Mouse (Mus musculus): Measurements from ENCODE around the gene Zfp708. TPM values are rescaled to one million over a fixed set of nuclear protein-coding genes. Genes with fewer than 3 reads are reported as not detected.

Zfp708 gene
- polyA plus RNA-seq, 1 experiment from 2014 or later = 8.2 TPM

DNA sequence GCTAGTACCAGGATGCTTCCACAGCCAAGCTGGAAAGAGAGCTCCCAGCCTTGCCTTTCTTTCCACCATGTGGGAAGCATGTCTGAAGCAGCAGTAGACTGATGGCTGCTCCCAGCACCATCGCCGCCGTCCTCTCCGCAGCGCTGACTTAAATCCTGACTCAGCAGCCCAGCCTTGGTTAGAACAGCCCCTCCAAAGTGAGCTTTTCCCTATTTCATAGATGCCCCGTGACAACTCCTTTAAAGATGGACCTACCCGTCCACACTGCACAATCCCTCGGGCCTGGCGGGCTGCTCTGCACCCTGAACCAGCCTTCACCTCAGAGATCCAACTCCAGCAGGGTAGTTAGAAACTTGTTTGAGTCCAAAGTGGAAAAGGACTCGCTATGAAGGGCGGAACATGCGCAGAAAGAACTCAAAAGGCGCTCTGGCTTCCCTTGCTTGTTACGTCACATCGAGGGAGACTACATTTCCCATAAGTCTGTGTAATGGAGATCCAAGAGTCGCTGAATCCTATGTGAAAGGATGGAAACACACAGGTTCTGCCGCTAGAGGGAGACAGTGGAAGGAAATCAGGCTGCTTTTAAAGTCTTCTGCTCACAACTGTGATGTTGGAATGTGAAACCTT, 10.5 kb upstream of the Zfp708 start, which contains the start of gene Gm28557:
Gene Gm28557, minus strand, starts transcription at position 411 of the 627 bp plus-strand sequence.
- Histone ChIP-seq H3K27me3 (ENCODE audit: control insufficient read depth, insufficient read depth, low read length) (no peaks in the 10 kb centered on the region), H3K9ac (ENCODE audit: low read length) (peak within 1 kb of the TSS; percentile 71), H3K4me1 (ENCODE audit: control insufficient read depth, insufficient read depth, low read length) (no peaks in the 10 kb centered on the region), H3K27ac (ENCODE audit: low read depth, low read length) (no peak within 1 kb of the TSS), H3K36me3 (ENCODE audit: control insufficient read depth, insufficient read depth, low read length) (no peaks in the 10 kb centered on the region), H3K4me3 (ENCODE audit: low read depth, low read length) (peak within 1 kb of the TSS; percentile 59), H3K4me2 (ENCODE audit: low read depth) (peak within 1 kb of the TSS; percentile 73), H3K9me3 (ENCODE audit: control insufficient read depth, low read length) (no peaks in the 10 kb centered on the region)
- WGBS = 0% methylated on average over 17 of the region's 17 CpGs
- ATAC-seq (ENCODE audit: insufficient read depth, low FRiP score, low TSS enrichment) = peak; percentile 98
- DNase-seq (ENCODE audit: low spot score) = peak; percentile 85

GRCm38 (mm10) chr13:67107681-67108080, 9.9 kb upstream of the Zfp708 start:
- peak overlapping the region; percentile 71 for H3K9ac ChIP-seq (ENCODE audit: low read length)
- ATAC-seq (ENCODE audit: insufficient read depth, low FRiP score, low TSS enrichment) (no peak), DNase-seq (ENCODE audit: low spot score) (no peak)
- H3K4me1 ChIP-seq (ENCODE audit: control insufficient read depth, insufficient read depth, low read length) = no peaks in the 10 kb centered on the region
- peak overlapping the region; percentile 59 for H3K4me3 ChIP-seq (ENCODE audit: low read depth, low read length)
- no peak overlapping the region for H3K27ac ChIP-seq (ENCODE audit: low read depth, low read length)
- H3K36me3 ChIP-seq (ENCODE audit: control insufficient read depth, insufficient read depth, low read length) = no peaks in the 10 kb centered on the region
- WGBS = 65% methylated on average over 9 of the region's 9 CpGs
- no peaks in the 10 kb centered on the region for H3K27me3 ChIP-seq (ENCODE audit: control insufficient read depth, insufficient read depth, low read length)
- H3K9me3 ChIP-seq (ENCODE audit: control insufficient read depth, low read length) = no peaks in the 10 kb centered on the region
- H3K4me2 ChIP-seq (ENCODE audit: low read depth) = peak overlapping the region; percentile 73

DNA sequence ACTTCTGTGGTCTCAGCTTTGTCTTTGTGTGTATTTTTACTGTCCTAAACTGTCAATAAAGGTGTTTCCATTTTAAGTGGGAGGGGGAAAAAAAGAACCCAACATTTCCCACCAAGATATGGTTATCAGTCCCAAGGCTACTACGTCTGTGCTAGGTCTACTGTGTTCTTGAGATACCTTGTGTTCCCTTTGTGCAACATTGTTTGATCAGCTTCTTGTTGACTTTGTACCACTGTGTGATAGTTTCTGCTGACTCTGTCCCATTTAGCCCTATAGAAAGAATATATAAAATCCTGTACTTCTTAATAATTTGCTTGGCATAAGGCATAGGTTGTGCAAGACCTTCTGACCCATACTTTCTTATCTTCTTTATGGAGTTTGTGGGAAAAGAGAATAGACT, 7.6 kb downstream of the Zfp708 start:
- Histone ChIP-seq H3K9me3 (ENCODE audit: control insufficient read depth, low read length) (no peaks in the 10 kb centered on the region), H3K9ac (ENCODE audit: low read length) (no peak overlapping the region), H3K4me3 (ENCODE audit: low read depth, low read length) (no peak overlapping the region), H3K4me2 (ENCODE audit: low read depth) (no peak overlapping the region), H3K27ac (ENCODE audit: low read depth, low read length) (no peak overlapping the region), H3K36me3 (ENCODE audit: control insufficient read depth, insufficient read depth, low read length) (no peaks in the 10 kb centered on the region), H3K27me3 (ENCODE audit: control insufficient read depth, insufficient read depth, low read length) (no peaks in the 10 kb centered on the region), H3K4me1 (ENCODE audit: control insufficient read depth, insufficient read depth, low read length) (no peaks in the 10 kb centered on the region)
- no peak for ATAC-seq (ENCODE audit: insufficient read depth, low FRiP score, low TSS enrichment)
- no peak for DNase-seq (ENCODE audit: low spot score)
- WGBS = 97% methylated on average over 1 of the region's 1 CpGs

DNA sequence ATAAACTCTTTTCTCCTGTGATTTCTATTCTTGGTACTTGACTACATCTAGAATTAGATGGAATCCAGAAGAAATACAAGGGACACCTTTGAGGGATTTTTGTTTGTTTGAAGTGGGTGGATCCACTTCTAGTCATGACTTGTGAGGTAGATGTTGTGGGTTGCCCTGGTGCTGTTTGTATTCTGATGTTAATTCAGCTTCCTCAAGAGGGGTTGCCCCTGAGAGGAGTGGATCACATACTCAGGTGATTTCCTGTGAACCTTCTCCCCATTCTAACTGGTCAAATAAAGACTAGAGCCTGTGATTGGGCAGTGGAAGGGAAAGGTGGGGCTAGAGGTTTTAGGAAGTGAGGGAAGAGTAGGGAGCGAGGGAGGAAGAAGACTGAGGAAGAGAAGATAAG, 15.8 kb downstream of the Zfp708 start:
- no peaks in the 10 kb centered on the region for H3K36me3 ChIP-seq (ENCODE audit: control insufficient read depth, insufficient read depth, low read length)
- 61% methylated on average over 1 of the region's 1 CpGs for WGBS
- ATAC-seq (ENCODE audit: insufficient read depth, low FRiP score, low TSS enrichment) (no peak), DNase-seq (ENCODE audit: low spot score) (no peak)
- no peaks in the 10 kb centered on the region for H3K27me3 ChIP-seq (ENCODE audit: control insufficient read depth, insufficient read depth, low read length)
- no peak overlapping the region for H3K4me2 ChIP-seq (ENCODE audit: low read depth)
- H3K4me3 ChIP-seq (ENCODE audit: low read depth, low read length) = no peak overlapping the region
- H3K9me3 ChIP-seq (ENCODE audit: control insufficient read depth, low read length) = no peaks in the 10 kb centered on the region
- H3K4me1 ChIP-seq (ENCODE audit: control insufficient read depth, insufficient read depth, low read length) = no peaks in the 10 kb centered on the region
- no peak overlapping the region for H3K27ac ChIP-seq (ENCODE audit: low read depth, low read length)
- no peak overlapping the region for H3K9ac ChIP-seq (ENCODE audit: low read length)

GRCm38 (mm10) chr13:67081142-67081713, 16.5 kb downstream of the Zfp708 start:
- peak overlapping the region; percentile 76 for H3K27ac ChIP-seq (ENCODE audit: low read depth, low read length)
- 1% methylated on average over 24 of the region's 24 CpGs for WGBS
- ATAC-seq (ENCODE audit: insufficient read depth, low FRiP score, low TSS enrichment) = peak; percentile 99
- peak overlapping the region; percentile 62 for H3K9ac ChIP-seq (ENCODE audit: low read length)
- H3K4me3 ChIP-seq (ENCODE audit: low read depth, low read length) = peak overlapping the region; percentile 63
- H3K36me3 ChIP-seq (ENCODE audit: control insufficient read depth, insufficient read depth, low read length) = no peaks in the 10 kb centered on the region
- peak overlapping the region; percentile 67 for H3K4me2 ChIP-seq (ENCODE audit: low read depth)
- H3K4me1 ChIP-seq (ENCODE audit: control insufficient read depth, insufficient read depth, low read length) = no peaks in the 10 kb centered on the region
- H3K27me3 ChIP-seq (ENCODE audit: control insufficient read depth, insufficient read depth, low read length) = no peaks in the 10 kb centered on the region
- DNase-seq (ENCODE audit: low spot score) = peak; percentile 78
- no peaks in the 10 kb centered on the region for H3K9me3 ChIP-seq (ENCODE audit: control insufficient read depth, low read length)

DNA sequence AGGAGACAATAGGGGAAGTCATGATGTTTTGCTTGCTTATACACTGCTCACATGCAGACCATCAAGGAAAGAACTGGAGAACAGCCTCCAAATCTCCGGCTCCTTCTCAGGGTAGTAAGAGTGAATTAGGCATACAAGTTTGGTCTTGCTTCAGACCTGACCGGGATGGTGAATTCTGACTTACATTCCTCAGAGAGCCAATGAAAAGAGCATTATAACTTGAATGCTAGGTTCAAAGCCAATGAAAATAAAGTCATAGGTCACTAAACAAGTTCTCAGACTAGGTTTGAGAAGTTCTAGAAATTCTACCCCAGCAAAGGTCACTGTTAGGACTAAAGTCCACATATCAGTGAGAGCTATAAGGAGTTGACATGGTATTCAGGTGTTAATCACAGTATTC, 20.5 kb downstream of the Zfp708 start:
- no peak overlapping the region for H3K4me3 ChIP-seq (ENCODE audit: low read depth, low read length)
- no peak overlapping the region for H3K9ac ChIP-seq (ENCODE audit: low read length)
- no peaks in the 10 kb centered on the region for H3K9me3 ChIP-seq (ENCODE audit: control insufficient read depth, low read length)
- H3K36me3 ChIP-seq (ENCODE audit: control insufficient read depth, insufficient read depth, low read length) = peaks cover 11% of the 10 kb centered on the region
- no peaks in the 10 kb centered on the region for H3K4me1 ChIP-seq (ENCODE audit: control insufficient read depth, insufficient read depth, low read length)
- H3K27me3 ChIP-seq (ENCODE audit: control insufficient read depth, insufficient read depth, low read length) = no peaks in the 10 kb centered on the region
- 95% methylated on average over 2 of the region's 2 CpGs for WGBS
- no peak overlapping the region for H3K27ac ChIP-seq (ENCODE audit: low read depth, low read length)
- DNase-seq (ENCODE audit: low spot score) (no peak), ATAC-seq (ENCODE audit: insufficient read depth, low FRiP score, low TSS enrichment) (no peak)
- H3K4me2 ChIP-seq (ENCODE audit: low read depth) = no peak overlapping the region

- no peak overlapping the region for H3K4me3 ChIP-seq (ENCODE audit: low read depth, low read length)
- H3K4me1 ChIP-seq (ENCODE audit: control insufficient read depth, insufficient read depth, low read length) = no peaks in the 10 kb centered on the region
- 93% methylated on average over 2 of the region's 2 CpGs for WGBS
- H3K9me3 ChIP-seq (ENCODE audit: control insufficient read depth, low read length) = peaks cover 2% of the 10 kb centered on the region; the same call in 1 of the 2 replicates
- H3K9ac ChIP-seq (ENCODE audit: low read length) = no peak overlapping the region
- H3K27ac ChIP-seq (ENCODE audit: low read depth, low read length) = no peak overlapping the region
- no peak overlapping the region for H3K4me2 ChIP-seq (ENCODE audit: low read depth)
- H3K27me3 ChIP-seq (ENCODE audit: control insufficient read depth, insufficient read depth, low read length) = no peaks in the 10 kb centered on the region
- DNase-seq (ENCODE audit: low spot score) (no peak), ATAC-seq (ENCODE audit: insufficient read depth, low FRiP score, low TSS enrichment) (no peak)
- peaks cover 27% of the 10 kb centered on the region for H3K36me3 ChIP-seq (ENCODE audit: control insufficient read depth, insufficient read depth, low read length)
Observed at GRCm38 (mm10) chr13:67072786-67073185, 25.0 kb downstream of the Zfp708 start.

DNA sequence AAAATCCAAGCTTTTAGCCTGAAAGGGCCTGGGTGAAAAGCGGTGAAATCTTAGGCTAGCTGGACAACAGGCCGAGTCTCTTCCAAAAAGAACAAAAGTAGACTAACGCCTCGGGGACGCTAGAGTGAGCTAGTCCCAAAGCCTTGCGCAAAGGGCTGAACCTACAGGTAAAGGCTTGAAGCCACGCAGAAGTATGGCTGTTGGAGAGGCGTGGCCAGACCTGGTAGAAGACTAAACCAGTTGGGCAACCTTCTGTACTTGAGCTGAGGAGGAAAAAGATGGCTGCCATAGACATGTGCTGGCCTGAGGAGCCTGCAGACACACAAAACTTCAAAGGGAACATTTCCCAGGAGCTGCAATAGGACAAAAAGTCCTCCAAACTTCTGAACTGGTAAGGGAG, 32.4 kb downstream of the Zfp708 start:
- Histone ChIP-seq H3K36me3 (ENCODE audit: control insufficient read depth, insufficient read depth, low read length) (peaks cover 7% of the 10 kb centered on the region), H3K9ac (ENCODE audit: low read length) (no peak overlapping the region), H3K27me3 (ENCODE audit: control insufficient read depth, insufficient read depth, low read length) (no peaks in the 10 kb centered on the region), H3K4me1 (ENCODE audit: control insufficient read depth, insufficient read depth, low read length) (no peaks in the 10 kb centered on the region), H3K4me2 (ENCODE audit: low read depth) (no peak overlapping the region), H3K27ac (ENCODE audit: low read depth, low read length) (no peak overlapping the region), H3K4me3 (ENCODE audit: low read depth, low read length) (no peak overlapping the region), H3K9me3 (ENCODE audit: control insufficient read depth, low read length) (0 out of 2 replicates have a peak, but pooled peaks cover 2% of the 10 kb centered on the region)
- no peak for ATAC-seq (ENCODE audit: insufficient read depth, low FRiP score, low TSS enrichment)
- 85% methylated on average over 8 of the region's 8 CpGs for WGBS
- no peak for DNase-seq (ENCODE audit: low spot score)

DNA sequence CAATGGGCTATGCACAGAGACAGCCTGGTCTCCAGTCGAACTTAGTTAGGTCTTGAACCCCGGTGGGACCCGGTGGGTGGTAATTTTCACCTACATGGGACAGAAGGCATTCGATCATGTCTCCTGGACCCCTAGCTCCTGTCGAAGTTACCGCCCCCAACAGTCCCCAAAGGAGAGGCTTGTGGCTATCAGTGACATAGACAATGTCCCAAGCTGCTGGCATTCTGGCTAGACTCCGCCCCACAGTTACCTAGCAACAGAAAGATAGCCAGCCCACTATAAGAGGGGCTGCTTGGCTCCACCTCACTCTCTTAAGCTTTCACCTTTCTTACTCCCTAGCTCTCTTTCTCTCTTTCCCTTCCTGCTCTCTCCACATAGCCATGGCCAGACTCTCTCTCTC, 35.3 kb downstream of the Zfp708 start:
- Histone ChIP-seq H3K4me1 (ENCODE audit: control insufficient read depth, insufficient read depth, low read length) (peaks cover 3% of the 10 kb centered on the region; the same call in 1 of the 2 replicates), H3K27ac (ENCODE audit: low read depth, low read length) (no peak overlapping the region), H3K4me2 (ENCODE audit: low read depth) (no peak overlapping the region), H3K27me3 (ENCODE audit: control insufficient read depth, insufficient read depth, low read length) (no peaks in the 10 kb centered on the region), H3K9me3 (ENCODE audit: control insufficient read depth, low read length) (no peaks in the 10 kb centered on the region; the same call in 1 of the 2 replicates), H3K36me3 (ENCODE audit: control insufficient read depth, insufficient read depth, low read length) (no peaks in the 10 kb centered on the region; the same call in 1 of the 2 replicates), H3K4me3 (ENCODE audit: low read depth, low read length) (no peak overlapping the region), H3K9ac (ENCODE audit: low read length) (no peak overlapping the region)
- DNase-seq (ENCODE audit: low spot score) (no peak), ATAC-seq (ENCODE audit: insufficient read depth, low FRiP score, low TSS enrichment) (no peak)
- 59% methylated on average over 7 of the region's 7 CpGs for WGBS

Data from neural tube, embryonic 11.5 days (tissue).